In the genomic region with DNA sequence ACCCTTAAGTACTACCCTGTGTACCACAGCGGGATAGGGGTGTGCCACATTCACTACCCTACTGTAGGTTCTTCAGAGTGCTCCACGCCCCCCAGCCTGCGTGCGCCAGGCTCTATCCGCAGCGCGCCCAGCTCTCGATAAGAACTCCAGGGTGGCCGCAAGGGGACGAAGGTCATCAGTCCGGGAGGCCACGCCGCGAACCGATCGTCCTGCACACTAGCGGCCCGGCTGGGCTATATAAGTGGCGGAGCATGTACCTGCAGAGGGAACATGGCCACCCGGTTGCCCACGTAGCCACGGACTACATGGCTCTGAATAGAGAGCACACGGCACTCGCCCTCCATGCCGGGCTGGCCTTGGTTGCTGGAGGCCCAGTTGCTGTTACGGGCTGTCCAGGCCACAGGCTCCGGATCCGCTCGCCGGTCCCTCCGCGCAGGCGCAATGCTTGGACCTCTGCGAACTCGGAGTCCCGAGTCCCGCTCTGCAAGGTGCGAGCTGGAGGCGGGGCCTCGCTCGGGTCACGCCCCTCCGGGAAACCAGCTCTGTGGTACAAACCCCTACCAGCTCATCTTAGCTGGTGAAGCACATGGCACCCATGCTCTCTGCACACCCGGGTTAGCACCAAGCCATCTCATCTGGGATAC, we compare ENCODE assay signal across 7 mouse cellular contexts.
DNase-seq lines count a peak whose midpoint lies in the region; ATAC-seq and TF ChIP-seq lines count a peak whose summit lies in the region.

No protein-coding gene starts in this region.

- DNase-seq in adrenal gland, adult (ENCODE audit: inconsistent age in 2 of 2, low spot score in 1 of 2) = peak; percentile 88 to 93
- peak; percentile 54 to 59 for DNase-seq in cerebellum, adult 2 months
- DNase-seq in forebrain, postnatal 0 days = peak; percentile 64
- DNase-seq in intestine, embryonic 14.5 days (ENCODE audit: low spot score) = peak; percentile 80
- peak; percentile 76 for DNase-seq in neural tube, embryonic 11.5 days (ENCODE audit: low spot score)
- peak; percentile 71 to 78 for DNase-seq in thymus, postnatal 36 days

- H3K9ac ChIP-seq in forebrain, postnatal 0 days = peak overlapping the region; percentile 59
- peak overlapping the region; percentile 48 for H3K9ac ChIP-seq in intestine, embryonic 14.5 days (ENCODE audit: low read length)
- peak overlapping the region; percentile 68 for H3K9ac ChIP-seq in liver, embryonic 15.5 days
- H3K9ac ChIP-seq in neural tube, embryonic 11.5 days (ENCODE audit: low read length) = peak overlapping the region; percentile 56

- no peaks in the 10 kb centered on the region for H3K9me3 ChIP-seq in forebrain, postnatal 0 days (ENCODE audit: low read length)
- no peaks in the 10 kb centered on the region for H3K9me3 ChIP-seq in intestine, embryonic 14.5 days (ENCODE audit: control insufficient read depth, low read length)
- no peaks in the 10 kb centered on the region for H3K9me3 ChIP-seq in liver, embryonic 15.5 days (replicated peaks)
- H3K9me3 ChIP-seq in neural tube, embryonic 11.5 days (ENCODE audit: control insufficient read depth, low read length) = no peaks in the 10 kb centered on the region

- H3K4me3 ChIP-seq in cerebellum, adult 2 months (replicated peaks; ENCODE audit: insufficient read depth, low read depth, low read length) = peak overlapping the region; percentile 37
- peak overlapping the region; percentile 49 for H3K4me3 ChIP-seq in forebrain, postnatal 0 days (ENCODE audit: low read depth, low read length)
- H3K4me3 ChIP-seq in intestine, embryonic 14.5 days (ENCODE audit: low read depth, low read length) = peak overlapping the region; percentile 44
- peak overlapping the region; percentile 65 for H3K4me3 ChIP-seq in liver, embryonic 15.5 days (replicated peaks)
- peak overlapping the region; percentile 37 for H3K4me3 ChIP-seq in neural tube, embryonic 11.5 days (ENCODE audit: low read depth, low read length)

- peak; percentile 83 for ATAC-seq in forebrain, postnatal 0 days
- peak; percentile 92 for ATAC-seq in intestine, embryonic 14.5 days (replicated peaks; ENCODE audit: low FRiP score, low TSS enrichment, low read depth)
- ATAC-seq in liver, embryonic 15.5 days (ENCODE audit: insufficient read depth) = peak; percentile 86
- peak; percentile 48 for ATAC-seq in neural tube, embryonic 11.5 days (ENCODE audit: insufficient read depth, low FRiP score, low TSS enrichment)

- peak overlapping the region; percentile 85 for H3K4me2 ChIP-seq in forebrain, postnatal 0 days (ENCODE audit: low read depth)
- H3K4me2 ChIP-seq in intestine, embryonic 14.5 days (ENCODE audit: low read length) = peak overlapping the region; percentile 93
- peak overlapping the region; percentile 98 for H3K4me2 ChIP-seq in liver, embryonic 15.5 days
- H3K4me2 ChIP-seq in neural tube, embryonic 11.5 days (ENCODE audit: low read depth) = peak overlapping the region; percentile 87

- no peaks in the 10 kb centered on the region for H3K36me3 ChIP-seq in forebrain, postnatal 0 days (ENCODE audit: insufficient read depth)
- H3K36me3 ChIP-seq in intestine, embryonic 14.5 days (ENCODE audit: control insufficient read depth, insufficient read depth, low read length) = no peaks in the 10 kb centered on the region
- no peaks in the 10 kb centered on the region for H3K36me3 ChIP-seq in liver, embryonic 15.5 days (replicated peaks)
- H3K36me3 ChIP-seq in neural tube, embryonic 11.5 days (ENCODE audit: control insufficient read depth, insufficient read depth, low read length) = no peaks in the 10 kb centered on the region

- no peaks in the 10 kb centered on the region; the same call in 1 of the 2 replicates for H3K27me3 ChIP-seq in cerebellum, adult 2 months (ENCODE audit: control insufficient read depth, insufficient read depth, low read length)
- H3K27me3 ChIP-seq in forebrain, postnatal 0 days (ENCODE audit: insufficient read depth, low read length) = no peaks in the 10 kb centered on the region
- peaks cover 14% of the 10 kb centered on the region for H3K27me3 ChIP-seq in intestine, embryonic 14.5 days (replicated peaks; ENCODE audit: control insufficient read depth, insufficient read depth, low read length)
- peaks cover 11% of the 10 kb centered on the region for H3K27me3 ChIP-seq in liver, embryonic 15.5 days
- H3K27me3 ChIP-seq in neural tube, embryonic 11.5 days (ENCODE audit: control insufficient read depth, insufficient read depth, low read length) = peaks cover 12% of the 10 kb centered on the region; the same call in 1 of the 2 replicates

- TF ChIP-seq CTCF in cerebellum, adult 2 months (IDR thresholded peaks at IDR 0.05; ENCODE audit: borderline replicate concordance, insufficient read depth, low read depth, low read length) = no peak
- no peak for TF ChIP-seq CTCF in forebrain, postnatal 0 days (IDR thresholded peaks at IDR 0.05; ENCODE audit: low read depth)

- WGBS in cerebellum, adult 2 months = 8% methylated on average over 44 of the region's 44 CpGs
- 2% methylated on average over 44 of the region's 44 CpGs for WGBS in forebrain, postnatal 0 days
- 2% methylated on average over 44 of the region's 44 CpGs for WGBS in intestine, embryonic 14.5 days
- WGBS in liver, embryonic 15.5 days (ENCODE audit: insufficient replicate concordance) = 1% methylated on average over 44 of the region's 44 CpGs
- WGBS in neural tube, embryonic 11.5 days = 2% methylated on average over 43 of the region's 44 CpGs

- H3K4me1 ChIP-seq in cerebellum, adult 2 months (ENCODE audit: control insufficient read depth, insufficient read depth, low read length) = peaks cover 6% of the 10 kb centered on the region; the same call in 1 of the 2 replicates
- 0 out of 2 replicates have a peak, but pooled peaks cover 6% of the 10 kb centered on the region for H3K4me1 ChIP-seq in forebrain, postnatal 0 days (ENCODE audit: insufficient read depth)
- 0 out of 2 replicates have a peak, but pooled peaks cover 4% of the 10 kb centered on the region for H3K4me1 ChIP-seq in intestine, embryonic 14.5 days (replicated peaks; ENCODE audit: control insufficient read depth, insufficient read depth, low read length)
- H3K4me1 ChIP-seq in liver, embryonic 15.5 days (replicated peaks) = peaks cover 44% of the 10 kb centered on the region
- 0 out of 2 replicates have a peak, but pooled peaks cover 2% of the 10 kb centered on the region for H3K4me1 ChIP-seq in neural tube, embryonic 11.5 days (ENCODE audit: control insufficient read depth, insufficient read depth, low read length)

- H3K27ac ChIP-seq in cerebellum, adult 2 months (ENCODE audit: insufficient read depth, low read length) = no peak overlapping the region
- H3K27ac ChIP-seq in forebrain, postnatal 0 days (ENCODE audit: low read depth, low read length) = no peak overlapping the region
- H3K27ac ChIP-seq in intestine, embryonic 14.5 days (ENCODE audit: low read depth) = no peak overlapping the region
- peak overlapping the region; percentile 75 for H3K27ac ChIP-seq in liver, embryonic 15.5 days (replicated peaks)
- no peak overlapping the region for H3K27ac ChIP-seq in neural tube, embryonic 11.5 days (ENCODE audit: low read depth, low read length)

- no peak for TF ChIP-seq POLR2A in cerebellum, adult 2 months (IDR thresholded peaks at IDR 0.05; ENCODE audit: borderline replicate concordance, insufficient read depth, low read length)
